Mouse (Mus musculus) kidney, adult 2 months (tissue): ENCODE measurements around the gene Fzd1. TPM values are rescaled to one million over a fixed set of nuclear protein-coding genes. Genes with fewer than 3 reads are reported as not detected.
A peak's percentile ranks its signal among the peaks of the same experiment; 100 is the strongest.

ENCODE experiments used
- DNase-seq: peaks from one replicate; pipeline ENCODE4 v3.0.0; 2021
- H3K27ac ChIP-seq: fragments of 200-500 bp; 2 replicates; pipeline ENCODE4 v1.5.1; 2012; ENCODE audit warnings: low read depth, low read length, control low read depth, inconsistent platforms; ENCODE audit not compliant: insufficient read depth
- H3K27me3 ChIP-seq: fragments of 200-500 bp; replicated peaks from 2 replicates; pipeline ENCODE4 v1.6.1; 2012; ENCODE audit warnings: mild to moderate bottlenecking, moderate library complexity, low read length, inconsistent platforms; ENCODE audit not compliant: control insufficient read depth, insufficient read depth
- H3K36me3 ChIP-seq: fragments of 200-500 bp; 2 replicates; pipeline ENCODE4 v1.6.1; 2012; ENCODE audit warnings: mild to moderate bottlenecking, moderate library complexity, low read length, inconsistent platforms; ENCODE audit not compliant: control insufficient read depth, insufficient read depth
- H3K4me1 ChIP-seq: fragments of 200-500 bp; 2 replicates; pipeline ENCODE4 v1.6.1; 2011; ENCODE audit warnings: low read length; ENCODE audit not compliant: control insufficient read depth, insufficient read depth
- H3K4me3 ChIP-seq: fragments of 200-500 bp; 2 replicates; pipeline ENCODE4 v1.5.1; 2011; ENCODE audit warnings: mild to moderate bottlenecking, low read depth, low read length, control low read depth; ENCODE audit not compliant: insufficient read depth
- CTCF ChIP-seq: fragments of 200-500 bp; conservative IDR thresholded peaks from 2 replicates; pipeline ENCODE4 v1.5.1; 2011; ENCODE audit warnings: low read depth, mild to moderate bottlenecking, control low read depth, low read length, moderate library complexity, mixed read lengths; ENCODE audit not compliant: insufficient read depth, insufficient read length
- POLR2A ChIP-seq: fragments of 200-500 bp; IDR thresholded peaks from one replicate; pipeline ENCODE4 v1.6.1; 2011; ENCODE audit warnings: low read depth, low read length, control low read depth
- WGBS: fragments of 180-500 bp; shearing (Covaris S2); methylation state at CpG from one replicate; pipeline ENCODE4 v1.1.7; 2018; 5-methylcytosine and 5-hydroxymethylcytosine counted together
- polyA plus RNA-seq: library from polyadenylated mRNA; depleted of rRNA; stranded (reverse); fragments of >200 nt; gene quantifications from 2 replicates; pipeline ENCODE4 v1.2.3, GENCODE M21; 2012

Fzd1 gene
- polyA plus RNA-seq, 1 experiment = 49.4 TPM

- TF ChIP-seq CTCF = no peak
- WGBS = 83% methylated on average over 5 of the region's 5 CpGs
- Histone ChIP-seq H3K27me3 (no peaks in the 10 kb centered on the region), H3K27ac (no peak overlapping the region), H3K4me3 (no peak overlapping the region), H3K36me3 (no peaks in the 10 kb centered on the region), H3K4me1 (no peaks in the 10 kb centered on the region)
- DNase-seq = no peak
These were observed 8.9 kb upstream of the Fzd1 start for GRCm38 (mm10) chr5:4766719-4767118.

GRCm38 (mm10) chr5:4761891-4762290 is 4.1 kb upstream of the Fzd1 start:
- no peak for TF ChIP-seq POLR2A
- no peak for TF ChIP-seq CTCF
- no peaks in the 10 kb centered on the region; the same call in 1 of the 2 replicates for H3K4me1 ChIP-seq
- no peak overlapping the region for H3K27ac ChIP-seq
- DNase-seq = peak; percentile 83
- no peaks in the 10 kb centered on the region for H3K27me3 ChIP-seq
- no peaks in the 10 kb centered on the region for H3K36me3 ChIP-seq
- no peak overlapping the region for H3K4me3 ChIP-seq

GRCm38 (mm10) chr5:4758331-4759080 is 671 bp upstream of the Fzd1 start:
- H3K27ac ChIP-seq = peak overlapping the region; percentile 88
- TF ChIP-seq CTCF (no peak), POLR2A (no peak)
- peak overlapping the region; percentile 65 for H3K4me3 ChIP-seq
- H3K4me1 ChIP-seq = peaks cover 3% of the 10 kb centered on the region; the same call in 1 of the 2 replicates
- peak; percentile 74 for DNase-seq
- no peaks in the 10 kb centered on the region for H3K36me3 ChIP-seq
- 1% methylated on average over 23 of the region's 23 CpGs for WGBS
- no peaks in the 10 kb centered on the region for H3K27me3 ChIP-seq

- no peak for TF ChIP-seq CTCF
- no peak for TF ChIP-seq POLR2A
- peak; percentile 84 for DNase-seq
- WGBS = under 1% methylated on average over 79 of the region's 80 CpGs
These were observed 744 bp downstream of the Fzd1 start for GRCm38 (mm10) chr5:4756871-4757711.

GRCm38 (mm10) chr5:4756001-4756681 is 1.7 kb downstream of the Fzd1 start:
- DNase-seq = peak; percentile 51
- no peak overlapping the region for H3K27ac ChIP-seq
- no peaks in the 10 kb centered on the region for H3K27me3 ChIP-seq
- peaks cover 3% of the 10 kb centered on the region; the same call in 1 of the 2 replicates for H3K4me1 ChIP-seq
- TF ChIP-seq POLR2A (no peak), CTCF (no peak)
- no peaks in the 10 kb centered on the region for H3K36me3 ChIP-seq
- WGBS = 9% methylated on average over 43 of the region's 43 CpGs
- peak overlapping the region; percentile 65 for H3K4me3 ChIP-seq

More at GRCm38 (mm10) chr5:4756871-4757711, 744 bp downstream of the Fzd1 start:
- Histone ChIP-seq H3K36me3 (no peaks in the 10 kb centered on the region), H3K27me3 (no peaks in the 10 kb centered on the region), H3K27ac (peak overlapping the region; percentile 98), H3K4me1 (peaks cover 3% of the 10 kb centered on the region; the same call in 1 of the 2 replicates), H3K4me3 (peak overlapping the region; percentile 65)

GRCm38 (mm10) chr5:4755326-4755725 is 2.5 kb downstream of the Fzd1 start:
- WGBS = 44% methylated on average over 11 of the region's 11 CpGs
- TF ChIP-seq CTCF (no peak), POLR2A (no peak)

More at GRCm38 (mm10) chr5:4755326-4755725, 2.5 kb downstream of the Fzd1 start:
- no peaks in the 10 kb centered on the region for H3K36me3 ChIP-seq
- H3K27me3 ChIP-seq = no peaks in the 10 kb centered on the region
- DNase-seq = peak; percentile 8
- H3K4me3 ChIP-seq = peak overlapping the region; percentile 65
- H3K4me1 ChIP-seq = peaks cover 3% of the 10 kb centered on the region; the same call in 1 of the 2 replicates
- H3K27ac ChIP-seq = no peak overlapping the region
